Mouse (Mus musculus) bone marrow macrophage, adult 2 months (primary cell): Measurements from ENCODE around the gene Pde4d. TPM values are rescaled to one million over a fixed set of nuclear protein-coding genes. Genes with fewer than 3 reads are reported as not detected.

ENCODE experiments used
- H3K27ac ChIP-seq: 2 replicates; pipeline ENCODE4 v1.5.1; 2012; ENCODE audit warnings: low read depth, low read length; ENCODE audit not compliant: insufficient read depth
- H3K4me1 ChIP-seq: 2 replicates; pipeline ENCODE4 v1.6.1; 2012; ENCODE audit warnings: low read length; ENCODE audit not compliant: control insufficient read depth, insufficient read depth
- H3K4me3 ChIP-seq: 2 replicates; pipeline ENCODE4 v1.5.1; 2012; ENCODE audit warnings: mild to moderate bottlenecking, low read length, moderate library complexity; ENCODE audit not compliant: insufficient read depth
- CTCF ChIP-seq: IDR thresholded peaks from 2 replicates; pipeline ENCODE4 v1.5.1; 2012; ENCODE audit warnings: low read depth, mild to moderate bottlenecking, low read length, moderate library complexity
- POLR2A ChIP-seq: IDR thresholded peaks from 2 replicates; pipeline ENCODE4 v1.6.1; 2012; ENCODE audit warnings: mild to moderate bottlenecking, low read depth, low read length, borderline replicate concordance
- polyA plus RNA-seq: library from polyadenylated mRNA; stranded (reverse); fragments of >200 nt; gene quantifications from 2 replicates; pipeline ENCODE4 v1.2.4, GENCODE M21; 2012; ENCODE audit not compliant: missing spikeins, insufficient read depth, insufficient read length

Pde4d gene
- polyA plus RNA-seq, 1 experiment: 1.8 TPM

DNA sequence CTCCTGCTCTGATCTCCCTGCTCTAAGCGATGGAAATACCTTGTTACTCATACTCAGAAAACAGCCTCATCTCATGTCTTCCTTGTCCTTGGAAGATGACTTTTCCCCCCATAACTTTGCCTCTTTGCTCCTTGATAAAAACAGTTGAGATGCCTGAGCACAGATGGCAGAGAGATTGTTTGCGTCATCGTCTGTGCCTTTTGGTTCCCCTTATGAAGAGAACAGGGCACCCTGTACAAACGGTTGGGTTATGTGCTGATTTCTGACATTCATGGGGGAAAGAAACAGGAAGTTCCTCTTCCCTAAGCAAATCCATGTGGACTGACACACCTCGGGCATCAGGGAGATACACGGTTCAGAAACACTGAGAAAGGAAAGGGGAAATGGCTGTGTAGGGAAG is 1191.8 kb downstream of the Pde4d start:
- no peak overlapping the region for H3K27ac ChIP-seq
- TF ChIP-seq POLR2A (no peak), CTCF (no peak)
- H3K4me3 ChIP-seq: no peak overlapping the region
- peaks cover 6% of the 10 kb centered on the region for H3K4me1 ChIP-seq

DNA sequence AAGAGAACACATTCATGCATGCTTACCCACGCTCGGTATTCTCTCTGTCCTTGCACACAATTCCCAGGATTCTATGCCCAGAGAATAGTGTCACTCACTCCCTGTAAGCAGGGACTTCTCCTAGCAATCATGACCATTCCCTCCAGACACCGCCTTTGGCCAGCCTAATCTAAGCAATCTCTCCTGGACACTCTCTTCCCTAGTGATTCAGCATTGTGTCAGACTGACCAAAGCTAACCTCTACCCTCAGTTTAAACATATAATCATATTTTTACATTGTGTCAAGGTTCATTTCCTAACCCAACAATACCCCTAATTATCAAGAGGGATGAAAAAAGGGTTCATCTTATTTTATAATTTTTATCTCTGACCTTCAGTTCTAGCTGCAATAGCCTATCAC is 1193.7 kb downstream of the Pde4d start:
- no peak overlapping the region for H3K4me3 ChIP-seq
- no peak overlapping the region for H3K27ac ChIP-seq
- TF ChIP-seq POLR2A: no peak
- TF ChIP-seq CTCF: no peak
- H3K4me1 ChIP-seq: peaks cover 8% of the 10 kb centered on the region

DNA sequence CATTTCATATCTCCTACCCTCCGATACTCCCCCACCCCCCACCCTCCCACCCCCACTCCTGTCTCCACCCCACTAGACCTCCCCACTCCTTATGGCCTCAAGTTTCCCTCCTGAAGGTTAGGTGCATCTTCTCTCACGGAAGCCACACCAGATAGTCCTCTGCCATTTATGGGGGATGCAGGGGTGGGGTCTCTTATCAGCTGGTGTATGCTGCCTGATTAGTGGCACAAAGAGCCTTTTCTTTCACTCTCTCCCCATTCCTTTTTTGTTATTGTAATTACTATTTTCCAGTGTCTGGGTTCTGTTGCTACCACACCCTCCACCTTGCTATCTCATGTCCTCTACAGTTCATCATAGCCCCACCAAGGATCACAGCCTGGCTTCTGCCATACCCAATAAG is 1194.3 kb downstream of the Pde4d start:
- no peak for TF ChIP-seq POLR2A
- no peak for TF ChIP-seq CTCF
- H3K27ac ChIP-seq: no peak overlapping the region
- no peak overlapping the region for H3K4me3 ChIP-seq
- H3K4me1 ChIP-seq: peaks cover 8% of the 10 kb centered on the region

DNA sequence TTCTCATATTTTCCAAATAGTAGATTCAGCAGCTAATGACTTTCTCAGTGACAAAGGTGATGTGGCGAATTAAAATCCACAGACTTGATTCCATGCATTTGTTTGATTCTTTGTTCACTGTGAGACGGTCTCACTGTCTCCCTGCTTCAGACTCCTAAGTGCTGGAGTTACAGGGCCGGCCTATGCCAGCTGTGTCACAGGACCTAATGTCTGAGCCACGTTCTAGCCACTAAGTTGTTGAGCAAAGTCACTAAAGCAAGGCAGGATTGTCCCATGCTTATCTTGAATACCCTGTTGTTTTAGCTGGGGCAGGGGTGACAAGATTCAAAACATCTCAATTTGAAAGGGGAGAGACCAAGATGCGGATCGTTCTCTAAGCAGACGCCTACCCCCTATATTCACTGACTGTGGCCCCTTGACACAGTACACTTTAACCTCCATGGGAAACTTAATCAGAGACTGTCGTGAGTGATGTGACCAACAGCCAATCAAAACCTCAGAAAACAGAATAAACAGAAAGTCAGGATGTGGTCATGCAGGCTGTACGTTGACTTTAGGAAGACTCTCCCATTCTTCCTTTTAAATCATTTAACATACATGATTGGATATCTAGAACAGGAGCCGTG is 1195.6 kb downstream of the Pde4d start:
- Histone ChIP-seq H3K4me1 (peaks cover 8% of the 10 kb centered on the region), H3K27ac (no peak overlapping the region), H3K4me3 (no peak overlapping the region)
- TF ChIP-seq POLR2A: no peak
- no peak for TF ChIP-seq CTCF

DNA sequence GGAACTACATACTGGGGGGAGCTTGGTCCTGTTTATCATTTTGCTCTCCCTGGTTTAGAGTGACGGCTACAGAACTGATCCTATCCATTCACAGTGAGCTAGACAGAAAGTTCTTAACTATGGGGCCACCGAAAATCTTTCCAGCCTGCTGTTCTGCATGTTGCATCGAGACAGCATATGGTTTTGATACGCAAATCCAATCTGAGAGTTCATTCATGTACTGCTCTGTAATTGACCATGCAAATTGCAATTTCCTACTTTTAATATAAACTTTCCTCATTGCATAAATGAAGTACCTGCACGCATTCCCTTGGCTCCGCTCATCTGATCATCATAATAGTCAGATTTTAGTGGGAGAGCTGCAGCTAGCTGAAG is 1196.1 kb downstream of the Pde4d start:
- no peak overlapping the region for H3K27ac ChIP-seq
- no peak overlapping the region for H3K4me3 ChIP-seq
- H3K4me1 ChIP-seq: peaks cover 8% of the 10 kb centered on the region
- TF ChIP-seq CTCF: no peak
- TF ChIP-seq POLR2A: no peak

DNA sequence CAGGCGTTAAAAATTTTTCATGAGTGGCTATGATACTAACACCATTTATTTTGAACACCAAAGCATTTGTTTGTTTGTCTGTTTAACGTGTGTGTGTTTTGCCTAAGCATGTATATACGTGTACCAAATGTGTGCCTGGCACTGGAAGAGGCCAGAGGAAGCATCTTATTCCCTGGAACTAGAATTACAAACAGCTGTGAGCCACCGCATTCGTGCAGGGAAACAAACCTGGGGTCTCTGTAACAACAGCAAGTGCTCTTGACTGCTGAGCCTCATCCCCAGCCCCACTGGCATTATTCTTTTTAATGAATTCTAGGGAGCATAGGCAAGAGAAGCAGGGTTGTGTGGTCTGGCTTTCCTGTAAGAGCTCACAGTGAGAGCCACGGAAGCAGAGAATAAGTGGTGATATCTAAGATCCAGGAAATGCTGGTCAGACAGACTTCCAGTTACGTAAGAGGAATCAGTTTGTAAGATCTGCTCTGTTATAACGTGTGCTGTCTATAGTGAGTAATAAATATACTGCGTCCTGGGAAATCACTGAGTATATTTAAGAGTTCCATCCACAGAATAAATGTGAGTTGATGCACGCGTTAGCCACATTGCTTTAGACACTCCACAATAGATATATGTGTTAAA is 1197.0 kb downstream of the Pde4d start:
- Histone ChIP-seq H3K4me1 (peaks cover 5% of the 10 kb centered on the region), H3K27ac (no peak overlapping the region), H3K4me3 (no peak overlapping the region)
- no peak for TF ChIP-seq POLR2A

DNA sequence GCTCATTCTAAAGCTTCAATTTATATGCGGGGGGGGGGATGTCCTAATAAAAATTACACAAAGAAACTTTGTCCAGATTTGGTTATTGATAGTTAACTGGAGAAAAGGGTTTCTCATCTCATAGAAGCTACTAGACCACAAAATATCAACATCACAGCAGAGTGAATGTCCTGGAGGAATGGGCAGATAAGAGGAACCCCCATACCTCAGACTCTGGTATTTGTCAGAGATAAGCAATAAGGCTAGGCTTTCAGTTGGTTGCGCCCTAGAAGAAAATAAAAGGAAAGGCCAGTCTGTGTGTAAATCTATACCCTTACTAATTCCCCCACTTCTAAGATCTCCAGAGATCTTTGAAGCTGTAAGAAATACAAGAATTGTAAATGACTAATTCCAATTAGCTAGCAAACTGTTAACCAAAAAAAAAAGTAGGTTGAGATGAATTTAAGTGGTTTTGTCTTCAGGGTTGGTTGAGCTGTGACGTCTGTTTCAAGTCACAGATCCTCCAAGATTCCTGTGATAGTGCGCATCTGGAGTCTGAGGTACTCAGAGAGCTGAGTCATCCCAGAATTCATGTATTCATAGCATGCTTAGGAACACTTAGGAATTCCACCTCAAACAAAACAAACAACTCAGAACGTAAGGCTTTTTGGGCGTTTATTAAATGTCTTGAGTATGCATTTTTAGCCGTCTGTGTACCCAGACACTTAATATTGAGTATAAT is 1197.9 kb downstream of the Pde4d start:
- no peak overlapping the region for H3K4me3 ChIP-seq
- TF ChIP-seq CTCF: no peak
- TF ChIP-seq POLR2A: no peak
- no peak overlapping the region for H3K27ac ChIP-seq
- peaks cover 8% of the 10 kb centered on the region for H3K4me1 ChIP-seq

DNA sequence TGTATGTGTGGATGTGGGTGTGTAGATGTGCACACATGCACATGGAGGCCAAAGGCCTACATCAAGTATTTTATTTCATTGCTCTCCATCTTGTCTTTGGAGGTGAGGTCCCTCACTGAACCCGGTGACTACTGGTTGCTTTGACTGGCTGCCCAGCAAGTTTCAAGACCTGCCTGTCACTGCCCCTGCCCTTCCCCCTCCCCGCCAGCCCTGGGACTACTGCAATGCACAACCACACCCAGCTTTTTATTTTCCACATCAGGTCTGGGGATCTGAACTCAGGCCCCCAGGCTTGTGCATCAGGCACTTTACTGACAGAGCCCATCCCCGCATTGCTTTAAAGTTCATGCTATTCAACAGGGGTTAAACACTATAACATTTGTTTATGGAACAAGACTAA is 1198.6 kb downstream of the Pde4d start:
- Histone ChIP-seq H3K4me1 (peaks cover 13% of the 10 kb centered on the region), H3K27ac (no peak overlapping the region), H3K4me3 (no peak overlapping the region)
- TF ChIP-seq POLR2A: no peak
- no peak for TF ChIP-seq CTCF

DNA sequence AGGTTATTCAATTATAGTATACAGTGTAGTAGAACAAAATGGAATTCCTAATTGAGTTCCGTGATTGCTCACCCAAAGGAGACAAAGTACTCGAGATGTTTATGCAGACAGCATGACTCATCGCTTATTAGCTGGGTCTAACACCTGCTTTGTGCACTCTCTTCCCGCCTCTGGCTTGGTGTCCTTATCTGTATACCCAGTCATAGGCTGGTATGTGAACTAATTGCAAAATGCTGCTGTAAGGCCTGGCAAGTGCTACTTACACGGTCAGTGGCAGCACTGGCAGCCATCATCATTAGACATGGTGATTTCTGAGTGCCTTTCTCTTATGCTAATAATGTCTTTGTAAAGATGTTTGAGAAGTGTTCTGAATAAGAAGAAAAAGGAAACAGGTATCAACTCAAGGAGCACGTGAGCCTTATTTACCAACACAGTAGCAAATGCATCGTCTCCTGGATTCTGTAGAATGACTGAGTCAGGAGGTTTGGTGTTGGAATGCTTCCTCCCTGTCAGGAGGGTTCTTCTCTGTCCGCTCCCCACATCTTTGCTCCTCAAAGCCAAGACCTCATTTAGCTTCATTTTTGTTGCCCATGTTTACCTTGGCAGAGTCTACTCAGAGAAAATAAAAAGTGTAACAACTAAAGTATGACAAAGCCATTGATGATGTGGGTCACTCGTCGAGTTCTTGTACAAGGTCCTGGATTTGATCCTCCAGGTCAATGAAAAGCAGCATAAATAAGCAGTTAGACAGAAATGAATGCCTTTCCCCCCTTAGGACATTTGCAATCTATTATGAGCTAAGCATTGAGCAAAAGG is 1202.2 kb downstream of the Pde4d start:
- Histone ChIP-seq H3K27ac (no peak overlapping the region), H3K4me3 (no peak overlapping the region), H3K4me1 (peaks cover 10% of the 10 kb centered on the region)
- TF ChIP-seq POLR2A: no peak
- no peak for TF ChIP-seq CTCF

DNA sequence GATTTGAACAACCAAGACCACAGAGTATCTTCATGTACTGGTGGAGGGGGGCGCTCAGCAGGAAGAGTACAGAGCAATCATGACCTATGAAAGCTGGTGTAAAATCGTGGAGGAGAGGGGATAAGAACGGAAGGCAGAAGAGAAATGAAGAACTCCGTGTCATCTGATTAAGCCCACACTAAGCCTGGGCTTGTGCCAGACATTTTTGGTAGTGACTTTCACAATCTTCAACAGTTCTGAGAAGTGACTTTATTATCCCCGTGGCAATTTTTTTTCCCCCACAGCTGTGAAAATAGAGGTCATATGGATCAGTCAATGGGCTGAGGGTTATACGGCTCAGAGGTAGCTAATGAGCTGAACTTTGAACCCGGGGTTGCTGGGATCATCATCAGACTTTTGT is 1202.9 kb downstream of the Pde4d start:
- H3K4me1 ChIP-seq: peaks cover 10% of the 10 kb centered on the region
- TF ChIP-seq CTCF (no peak), POLR2A (no peak)
- H3K27ac ChIP-seq: no peak overlapping the region
- no peak overlapping the region for H3K4me3 ChIP-seq
